Mouse (Mus musculus): ENCODE measurements around the gene Dusp12.

DNA sequence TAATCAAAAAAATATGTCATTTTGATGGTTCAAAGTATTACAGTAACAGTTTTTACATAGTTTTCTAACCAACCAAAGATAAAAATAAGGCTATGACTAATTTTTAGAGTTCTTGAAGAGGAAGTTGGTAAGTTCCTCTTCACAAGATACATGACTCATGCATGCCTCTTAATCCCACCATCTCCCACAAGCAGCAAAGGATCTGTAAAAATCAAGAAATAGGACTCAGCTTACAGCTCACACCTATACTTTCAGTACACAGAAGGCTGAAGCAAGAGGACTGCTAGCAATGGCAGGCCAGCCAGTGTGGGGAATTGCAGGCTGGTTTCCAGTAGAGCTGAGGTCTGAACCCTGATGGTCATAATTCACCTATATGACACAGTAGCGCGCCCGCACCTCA is 31.7 kb downstream of the Dusp12 start:
- TF ChIP-seq POLR2A (IDR thresholded peaks at IDR 0.05; ENCODE audit: low read depth, low read length) (no peak), CTCF (conservative IDR thresholded peaks at IDR 0.05; ENCODE audit: insufficient read depth, insufficient read length, low read depth, low read length) (no peak)

All from kidney, adult 2 months (tissue).